Mouse (Mus musculus): ENCODE measurements at regions not wholly inside any gene's neighbourhood (a gene's known extent, or its start where the extent isn't known, plus 50 kb on each side); places are given as distances from the start of the nearest gene placed in this dataset.

DNA sequence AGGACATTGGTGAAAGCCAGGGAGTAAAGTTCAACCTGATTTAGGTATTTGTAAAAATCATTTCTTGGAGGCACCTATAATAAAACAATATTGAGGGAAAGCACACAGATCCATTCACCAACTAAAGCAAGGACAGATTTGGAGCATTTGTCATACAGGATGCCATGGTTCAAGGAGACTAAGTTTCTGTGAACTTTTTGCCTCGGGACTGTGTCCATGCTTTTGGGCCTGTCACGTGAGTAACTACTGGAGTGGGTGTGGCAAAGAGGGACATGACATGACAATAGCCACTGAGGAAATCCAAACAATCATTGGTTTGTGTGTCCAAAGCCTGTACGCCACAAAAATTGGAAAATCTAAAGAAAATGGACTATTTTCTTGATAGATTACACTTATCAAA lies 241.4 kb downstream of the Ankrd50 start:
- Histone ChIP-seq H3K4me1 (ENCODE audit: insufficient read depth) (no peaks in the 10 kb centered on the region), H3K36me3 (ENCODE audit: insufficient read depth) (no peaks in the 10 kb centered on the region), H3K4me2 (no peak overlapping the region), H3K9ac (no peak overlapping the region), H3K9me3 (ENCODE audit: low read depth, low read length) (no peaks in the 10 kb centered on the region), H3K27ac (ENCODE audit: low read depth) (no peak overlapping the region), H3K27me3 (ENCODE audit: insufficient read depth, low read length) (no peaks in the 10 kb centered on the region), H3K4me3 (ENCODE audit: low read depth, low read length) (no peak overlapping the region)
- DNase-seq (no peak), ATAC-seq (ENCODE audit: insufficient read depth) (no peak)
- 75% methylated on average over 3 of the region's 3 CpGs for WGBS
- no peak for TF ChIP-seq CTCF (IDR thresholded peaks at IDR 0.05; ENCODE audit: low read depth)

- ATAC-seq (ENCODE audit: insufficient read depth), result no peak
These were observed 247.0 kb downstream of the Ankrd50 start for GRCm38 (mm10) chr3:38237616-38238015.

DNA sequence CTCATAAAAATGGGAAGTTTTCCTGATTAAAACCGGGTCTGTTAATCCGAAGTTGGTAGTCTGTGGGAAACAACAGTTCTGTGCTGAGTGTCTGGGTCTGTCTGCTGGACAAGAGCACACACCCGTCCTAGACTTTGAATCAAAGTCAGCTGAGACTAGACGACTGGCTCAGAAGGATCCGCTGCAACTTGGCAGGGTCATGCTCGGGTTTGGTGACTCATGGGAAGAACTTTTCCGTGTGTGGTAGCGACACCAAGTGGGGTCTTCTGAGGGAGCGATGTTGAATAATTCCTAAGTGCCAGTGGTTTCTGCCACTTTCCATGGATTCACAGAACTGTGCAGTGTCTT lies 248.9 kb downstream of the Ankrd50 start:
- 0 out of 2 replicates have a peak, but pooled peaks have one; percentile 4 for TF ChIP-seq CTCF (IDR thresholded peaks at IDR 0.05; ENCODE audit: low read depth)
- Histone ChIP-seq H3K9ac (no peak overlapping the region), H3K27ac (ENCODE audit: low read depth) (no peak overlapping the region), H3K27me3 (ENCODE audit: insufficient read depth, low read length) (no peaks in the 10 kb centered on the region), H3K9me3 (ENCODE audit: low read depth, low read length) (no peaks in the 10 kb centered on the region), H3K36me3 (ENCODE audit: insufficient read depth) (no peaks in the 10 kb centered on the region), H3K4me3 (ENCODE audit: low read depth, low read length) (no peak overlapping the region), H3K4me1 (ENCODE audit: insufficient read depth) (peaks cover 9% of the 10 kb centered on the region), H3K4me2 (no peak overlapping the region)
- DNase-seq, result peak; percentile 18
- WGBS, result 64% methylated on average over 9 of the region's 9 CpGs
- no peak for ATAC-seq (ENCODE audit: insufficient read depth)

More at GRCm38 (mm10) chr3:38237616-38238015, 247.0 kb downstream of the Ankrd50 start:
- peaks cover under 1% of the 10 kb centered on the region; the same call in 1 of the 2 replicates for H3K4me1 ChIP-seq (ENCODE audit: insufficient read depth)
- no peak overlapping the region for H3K27ac ChIP-seq (ENCODE audit: low read depth)
- no peaks in the 10 kb centered on the region for H3K9me3 ChIP-seq (ENCODE audit: low read depth, low read length)
- H3K4me3 ChIP-seq (ENCODE audit: low read depth, low read length), result no peak overlapping the region
- no peak overlapping the region for H3K4me2 ChIP-seq
- no peak overlapping the region for H3K9ac ChIP-seq
- DNase-seq, result no peak
- 81% methylated on average over 2 of the region's 2 CpGs for WGBS
- no peaks in the 10 kb centered on the region for H3K36me3 ChIP-seq (ENCODE audit: insufficient read depth)
- no peak for TF ChIP-seq CTCF (IDR thresholded peaks at IDR 0.05; ENCODE audit: low read depth)
- H3K27me3 ChIP-seq (ENCODE audit: insufficient read depth, low read length), result no peaks in the 10 kb centered on the region

- Histone ChIP-seq H3K27ac (ENCODE audit: low read depth) (no peak overlapping the region), H3K4me1 (ENCODE audit: insufficient read depth) (peaks cover 9% of the 10 kb centered on the region), H3K36me3 (ENCODE audit: insufficient read depth) (no peaks in the 10 kb centered on the region), H3K9ac (no peak overlapping the region), H3K27me3 (ENCODE audit: insufficient read depth, low read length) (no peaks in the 10 kb centered on the region), H3K4me2 (0 out of 2 replicates have a peak overlapping the region, but pooled peaks have one; percentile 25), H3K4me3 (ENCODE audit: low read depth, low read length) (no peak overlapping the region), H3K9me3 (ENCODE audit: low read depth, low read length) (no peaks in the 10 kb centered on the region)
- DNase-seq (no peak), ATAC-seq (ENCODE audit: insufficient read depth) (no peak)
- WGBS, result 64% methylated on average over 18 of the region's 18 CpGs
- TF ChIP-seq CTCF (IDR thresholded peaks at IDR 0.05; ENCODE audit: low read depth), result no peak
These were observed 249.5 kb downstream of the Ankrd50 start for GRCm38 (mm10) chr3:38235033-38235735.

- H3K4me1 ChIP-seq (ENCODE audit: insufficient read depth), result peaks cover 9% of the 10 kb centered on the region
- H3K27me3 ChIP-seq (ENCODE audit: insufficient read depth, low read length), result no peaks in the 10 kb centered on the region
- H3K9ac ChIP-seq, result no peak overlapping the region
- DNase-seq (no peak), ATAC-seq (ENCODE audit: insufficient read depth) (no peak)
- H3K9me3 ChIP-seq (ENCODE audit: low read depth, low read length), result no peaks in the 10 kb centered on the region
- 41% methylated on average over 4 of the region's 4 CpGs for WGBS
- no peak overlapping the region for H3K27ac ChIP-seq (ENCODE audit: low read depth)
- H3K4me2 ChIP-seq, result no peak overlapping the region
- H3K4me3 ChIP-seq (ENCODE audit: low read depth, low read length), result no peak overlapping the region
- no peaks in the 10 kb centered on the region for H3K36me3 ChIP-seq (ENCODE audit: insufficient read depth)
- no peak for TF ChIP-seq CTCF (IDR thresholded peaks at IDR 0.05; ENCODE audit: low read depth)
These were observed 250.1 kb downstream of the Ankrd50 start for GRCm38 (mm10) chr3:38234534-38234933.

GRCm38 (mm10) chr3:38234006-38234405 lies 250.6 kb downstream of the Ankrd50 start:
- Histone ChIP-seq H3K27ac (ENCODE audit: low read depth) (no peak overlapping the region), H3K36me3 (ENCODE audit: insufficient read depth) (no peaks in the 10 kb centered on the region), H3K4me3 (ENCODE audit: low read depth, low read length) (no peak overlapping the region), H3K9ac (no peak overlapping the region), H3K9me3 (ENCODE audit: low read depth, low read length) (no peaks in the 10 kb centered on the region), H3K4me2 (no peak overlapping the region), H3K4me1 (ENCODE audit: insufficient read depth) (peaks cover 9% of the 10 kb centered on the region), H3K27me3 (ENCODE audit: insufficient read depth, low read length) (no peaks in the 10 kb centered on the region)
- WGBS, result 62% methylated on average over 2 of the region's 2 CpGs
- no peak for TF ChIP-seq CTCF (IDR thresholded peaks at IDR 0.05; ENCODE audit: low read depth)
- no peak for ATAC-seq (ENCODE audit: insufficient read depth)
- DNase-seq, result no peak

GRCm38 (mm10) chr3:38233091-38233490 lies 251.6 kb downstream of the Ankrd50 start:
- H3K9me3 ChIP-seq (ENCODE audit: low read depth, low read length), result no peaks in the 10 kb centered on the region
- peaks cover 9% of the 10 kb centered on the region for H3K4me1 ChIP-seq (ENCODE audit: insufficient read depth)
- DNase-seq (no peak), ATAC-seq (ENCODE audit: insufficient read depth) (peak; percentile 29; the same call in 1 of the 2 replicates)
- TF ChIP-seq CTCF (IDR thresholded peaks at IDR 0.05; ENCODE audit: low read depth), result no peak
- no peaks in the 10 kb centered on the region for H3K36me3 ChIP-seq (ENCODE audit: insufficient read depth)
- H3K27me3 ChIP-seq (ENCODE audit: insufficient read depth, low read length), result no peaks in the 10 kb centered on the region
- no peak overlapping the region for H3K9ac ChIP-seq
- no peak overlapping the region for H3K4me2 ChIP-seq
- H3K4me3 ChIP-seq (ENCODE audit: low read depth, low read length), result no peak overlapping the region
- 81% methylated on average over 3 of the region's 3 CpGs for WGBS
- H3K27ac ChIP-seq (ENCODE audit: low read depth), result 0 out of 2 replicates have a peak overlapping the region, but pooled peaks have one; percentile 26
